Mouse (Mus musculus): ENCODE measurements around the gene Ric8b.

Gene Ric8b

GRCm38 (mm10) chr10:85007861-85008840, 90.7 kb downstream of the Ric8b start:
- no peak for DNase-seq

- no peak for DNase-seq
Observed at GRCm38 (mm10) chr10:85011066-85011465, 93.7 kb downstream of the Ric8b start.

DNA sequence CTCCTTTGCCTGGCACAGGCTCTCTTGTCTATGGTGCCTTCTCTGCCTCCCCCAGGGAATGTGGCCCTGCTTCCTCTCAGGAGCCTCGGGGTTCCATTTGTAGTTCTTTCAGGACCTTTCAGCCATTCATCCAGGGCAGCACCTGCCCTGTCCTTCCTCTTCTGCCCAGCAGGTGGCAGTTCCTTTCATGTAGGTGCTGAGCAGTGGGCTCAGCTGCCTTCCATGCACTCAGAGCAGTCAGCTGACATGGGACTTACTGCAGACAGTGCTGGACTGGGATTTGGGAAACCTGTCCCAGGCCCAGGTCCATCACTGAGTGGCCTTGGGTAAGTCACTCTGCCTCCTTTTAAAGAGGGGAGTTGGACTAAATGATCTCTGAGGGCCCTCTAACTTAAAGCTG, 96.0 kb downstream of the Ric8b start:
- peak; percentile 64 for DNase-seq

- no peak for DNase-seq
Observed at GRCm38 (mm10) chr10:85013924-85014428, 96.6 kb downstream of the Ric8b start.

DNA sequence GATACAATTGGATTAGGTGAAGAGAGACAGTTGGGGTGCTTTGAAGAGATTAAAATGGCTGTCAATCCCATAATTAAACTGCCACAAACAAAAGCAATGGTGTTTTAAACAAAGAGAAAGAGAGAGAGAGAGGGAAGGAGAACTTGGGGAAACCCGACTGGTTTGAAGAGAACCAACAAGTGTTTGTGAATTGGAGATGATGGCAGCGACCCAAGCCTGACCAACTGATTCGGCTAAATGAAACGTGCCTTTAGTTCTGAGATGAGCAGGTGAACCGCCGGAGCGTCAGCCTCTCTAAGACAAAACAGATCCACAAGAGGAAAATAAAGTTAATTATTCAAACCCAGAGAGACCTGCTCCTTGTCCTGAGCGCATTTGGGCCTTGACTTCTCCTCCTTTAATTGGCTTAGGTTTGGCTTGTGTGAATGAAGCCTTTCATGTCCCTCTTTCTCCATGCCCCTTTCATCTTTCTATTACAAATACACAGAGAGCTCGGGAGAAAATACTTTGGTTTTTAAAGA, 97.1 kb downstream of the Ric8b start:
- DNase-seq = no peak

DNA sequence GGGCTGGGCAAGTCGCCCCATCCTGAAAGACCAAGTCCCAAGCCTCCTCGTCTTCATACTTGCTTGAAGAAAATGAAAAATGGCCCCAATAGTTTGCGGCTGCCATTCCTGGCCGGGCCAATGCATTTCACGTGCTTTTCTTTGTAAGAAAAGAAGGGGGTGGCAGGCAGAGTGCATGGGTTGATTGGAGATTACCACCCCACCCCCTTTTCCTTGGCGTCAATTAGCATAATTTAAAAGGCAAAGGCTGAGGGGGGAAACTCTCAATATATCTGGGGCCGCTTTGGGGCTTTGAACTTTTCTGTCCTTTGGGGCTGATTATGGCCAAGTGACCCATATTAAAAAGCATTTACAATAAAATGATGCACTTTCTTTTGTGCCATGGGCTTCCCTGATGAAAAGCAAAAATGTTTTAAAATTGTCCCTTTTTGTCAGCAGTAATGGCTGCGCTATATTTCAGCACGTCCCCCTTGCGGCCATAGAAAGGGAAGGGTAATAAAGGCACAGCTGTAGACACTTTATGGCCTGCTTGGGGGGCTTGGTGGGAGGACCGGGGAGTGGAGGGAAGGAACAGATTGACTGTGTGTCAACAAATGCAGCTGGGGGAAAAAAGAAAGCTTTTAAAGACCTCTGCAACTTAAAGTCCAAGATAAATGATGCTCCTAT, 105.4 kb downstream of the Ric8b start:
- DNase-seq = no peak

DNA sequence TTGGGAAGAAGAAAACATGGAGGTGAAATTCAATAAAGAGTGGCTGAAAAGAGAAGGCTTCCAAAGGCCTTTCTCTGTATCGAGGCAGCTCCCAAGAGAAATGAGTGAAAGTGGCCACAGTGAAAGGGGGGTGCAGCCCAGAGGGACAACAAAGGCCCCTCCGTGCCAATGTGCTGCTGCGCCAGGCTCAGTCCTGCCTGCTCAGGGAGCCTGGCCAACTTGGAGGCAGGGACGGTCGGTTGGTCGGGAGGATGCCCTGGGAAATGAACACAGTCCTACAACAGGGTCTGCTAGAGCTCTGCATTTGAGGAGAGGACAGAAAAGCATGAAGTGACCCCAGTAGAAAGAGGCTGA, 105.9 kb downstream of the Ric8b start:
- DNase-seq = no peak

DNA sequence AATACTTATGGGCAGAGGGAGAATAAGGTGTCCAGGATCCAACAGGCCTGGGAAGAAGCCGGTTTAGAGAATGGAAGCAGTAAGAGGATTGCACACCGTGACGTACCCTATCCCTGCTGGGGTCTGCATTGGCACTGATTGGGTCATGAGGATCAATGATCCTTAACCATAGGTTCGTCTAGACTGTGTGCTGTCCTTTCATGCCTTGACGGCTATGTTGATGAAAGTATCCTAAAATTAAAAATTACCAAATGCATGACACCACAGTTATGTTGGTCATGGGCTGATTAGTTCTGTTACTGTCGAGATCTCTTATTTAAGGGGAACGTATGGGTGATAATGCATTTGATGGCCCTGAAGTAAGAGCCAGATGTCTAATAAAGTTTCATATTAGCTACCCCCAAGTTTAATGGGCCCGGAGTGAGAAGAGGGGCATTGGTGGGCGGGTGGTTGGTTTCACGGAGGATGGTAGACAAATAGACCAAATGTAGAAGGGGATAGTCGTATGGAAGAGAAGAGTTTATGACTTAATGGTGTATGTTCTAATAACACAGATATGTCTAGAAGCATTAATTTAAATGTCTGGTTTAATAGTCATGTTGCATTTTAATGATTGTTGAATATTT, 108.5 kb downstream of the Ric8b start:
- DNase-seq = no peak

DNA sequence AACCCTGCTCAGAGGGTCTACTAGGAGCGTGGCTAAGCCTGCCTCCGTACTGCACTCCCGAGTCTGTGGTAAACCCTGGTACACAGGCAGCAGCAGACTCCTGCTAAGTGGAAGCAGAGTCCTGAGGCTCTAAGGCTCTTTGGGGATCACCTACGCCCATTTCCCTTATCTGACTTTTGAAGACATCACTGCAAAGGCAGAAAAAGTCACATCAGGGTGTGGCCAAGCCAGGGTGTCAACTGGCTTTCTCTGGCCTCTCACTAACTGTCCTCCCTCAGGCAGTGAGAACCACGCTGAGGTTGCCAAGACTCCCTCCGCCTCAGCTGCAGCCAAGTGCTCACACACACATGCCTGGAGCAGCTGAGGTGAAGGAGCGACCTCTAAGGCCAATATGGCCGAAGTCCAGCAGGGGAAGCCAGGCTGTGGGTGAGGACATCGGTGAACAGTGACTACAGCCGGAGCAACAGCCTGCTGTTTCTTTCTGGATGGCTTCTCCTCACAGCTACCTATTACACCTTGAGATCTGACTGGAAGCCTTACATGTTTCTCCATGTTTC, 110.3 kb downstream of the Ric8b start:
- no peak for DNase-seq

DNA sequence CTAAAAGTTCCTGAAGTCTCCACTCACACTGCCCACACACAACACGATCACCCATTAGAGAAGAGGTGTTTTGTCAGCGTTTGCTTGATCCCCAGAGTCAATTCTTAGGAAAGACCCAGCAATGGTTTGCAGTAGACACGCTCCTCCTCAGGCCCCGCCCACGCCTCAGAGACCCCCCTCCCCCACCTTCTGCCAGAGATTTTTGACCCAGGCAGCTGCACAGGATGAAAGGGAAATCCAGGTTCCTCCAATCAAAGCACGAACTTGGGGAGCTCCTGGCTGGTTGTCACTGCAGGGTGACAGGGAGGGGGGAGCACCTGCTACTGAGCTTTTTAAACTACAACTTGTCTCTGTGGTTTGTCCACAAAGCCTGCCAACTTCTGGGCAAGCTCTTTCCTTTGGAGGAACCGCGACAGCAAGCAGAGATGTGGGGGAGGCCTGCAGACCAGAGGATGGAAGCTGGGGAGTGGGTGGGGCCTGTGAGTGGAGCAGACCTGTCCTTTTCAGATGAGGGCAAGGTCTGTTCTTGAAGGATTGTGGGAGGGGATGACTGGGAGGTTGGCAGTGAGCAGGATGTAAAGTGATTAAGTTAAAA, 117.8 kb downstream of the Ric8b start:
- DNase-seq = no peak

DNA sequence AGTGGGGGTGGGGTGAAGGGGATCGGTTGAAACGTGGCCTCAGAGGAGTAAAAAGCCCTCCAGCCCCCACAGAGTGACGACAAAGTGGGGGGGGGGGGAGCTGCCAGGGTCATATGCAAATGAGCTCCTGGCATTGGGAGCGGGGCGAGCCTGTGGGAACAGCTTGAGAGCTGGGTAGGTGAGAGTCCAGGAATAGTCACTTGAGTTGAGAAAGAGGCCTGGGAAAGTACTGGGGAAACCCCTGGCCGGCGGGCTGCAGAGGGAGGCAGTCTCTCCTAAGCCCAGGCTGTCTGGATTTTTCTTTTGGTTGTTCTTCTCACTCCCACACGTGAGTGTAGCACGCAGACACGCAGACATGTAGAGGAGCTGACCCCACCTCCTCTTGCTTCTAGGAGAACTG, 120.7 kb downstream of the Ric8b start:
- no peak for DNase-seq

- DNase-seq = no peak
Observed at GRCm38 (mm10) chr10:85038852-85039251, 121.4 kb downstream of the Ric8b start.

- DNase-seq = no peak
Observed at GRCm38 (mm10) chr10:85044191-85044711, 126.8 kb downstream of the Ric8b start.

GRCm38 (mm10) chr10:85044732-85045720, 127.6 kb downstream of the Ric8b start:
- DNase-seq = peak; percentile 75

GRCm38 (mm10) chr10:85046585-85046984, 129.2 kb downstream of the Ric8b start:
- DNase-seq = peak; percentile 47

DNA sequence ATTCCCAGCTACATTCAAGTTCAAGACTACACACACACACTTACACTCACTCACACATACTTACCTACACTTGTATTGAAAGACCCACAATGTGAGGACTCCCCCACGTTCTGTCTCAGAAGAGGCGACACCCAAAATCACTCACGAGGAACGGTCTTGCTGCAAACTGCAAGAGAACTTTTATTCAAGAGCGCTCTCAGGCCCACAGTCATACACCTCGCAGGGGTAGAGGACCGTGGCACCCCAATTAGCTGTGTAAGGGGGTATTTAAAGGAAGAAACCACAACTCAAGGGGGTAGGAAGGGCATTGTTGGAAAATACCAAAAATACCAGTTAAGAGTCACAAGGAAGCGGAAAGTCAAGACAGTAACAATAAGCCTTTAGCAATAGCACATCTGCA, 130.6 kb downstream of the Ric8b start:
- no peak for DNase-seq

DNA sequence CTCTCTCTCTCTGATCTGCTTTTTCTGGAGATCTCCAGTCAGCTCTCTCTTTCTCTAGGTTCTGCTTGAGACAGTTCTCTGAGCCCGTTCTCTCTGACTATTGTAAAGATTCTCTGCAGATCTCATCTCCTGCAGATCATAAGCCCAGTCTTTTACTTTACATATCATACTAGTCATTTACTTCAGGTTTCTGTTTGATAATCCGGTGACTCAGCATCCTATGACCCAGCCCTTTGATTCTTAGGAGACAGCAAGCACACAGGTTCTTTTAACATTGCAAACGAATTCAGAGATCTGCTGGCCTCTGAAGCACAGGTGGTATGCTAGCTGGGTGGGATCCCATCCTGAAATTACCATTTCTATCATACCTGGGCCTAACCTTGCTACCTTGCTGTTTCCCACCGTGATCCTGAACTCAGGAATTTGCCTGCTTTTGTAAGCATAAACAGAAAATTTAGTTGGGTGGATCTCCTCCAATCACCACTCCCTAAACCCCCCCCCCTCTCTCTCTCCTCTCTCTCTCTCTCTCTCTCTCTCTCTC, 133.3 kb downstream of the Ric8b start:
- DNase-seq = no peak

DNA sequence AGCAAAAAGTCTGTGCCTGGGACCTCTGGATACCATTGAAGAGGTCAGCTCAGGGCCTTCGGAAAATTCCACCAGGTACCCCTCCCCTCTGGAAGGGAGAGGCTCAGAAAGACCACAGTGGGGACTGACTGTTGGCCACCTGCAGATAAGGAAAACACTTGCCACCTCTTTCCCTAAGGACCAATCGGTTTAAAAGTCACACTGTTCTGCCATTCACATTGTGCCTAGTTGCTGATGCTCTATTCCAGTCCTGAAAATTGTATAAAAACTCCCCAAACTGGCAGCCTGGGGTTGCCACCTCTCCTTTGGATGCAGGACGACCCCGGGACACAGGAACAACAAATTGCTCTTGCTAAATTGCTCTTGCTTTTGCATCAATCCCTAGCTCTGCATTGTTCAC, 135.0 kb downstream of the Ric8b start:
- DNase-seq = no peak

DNA sequence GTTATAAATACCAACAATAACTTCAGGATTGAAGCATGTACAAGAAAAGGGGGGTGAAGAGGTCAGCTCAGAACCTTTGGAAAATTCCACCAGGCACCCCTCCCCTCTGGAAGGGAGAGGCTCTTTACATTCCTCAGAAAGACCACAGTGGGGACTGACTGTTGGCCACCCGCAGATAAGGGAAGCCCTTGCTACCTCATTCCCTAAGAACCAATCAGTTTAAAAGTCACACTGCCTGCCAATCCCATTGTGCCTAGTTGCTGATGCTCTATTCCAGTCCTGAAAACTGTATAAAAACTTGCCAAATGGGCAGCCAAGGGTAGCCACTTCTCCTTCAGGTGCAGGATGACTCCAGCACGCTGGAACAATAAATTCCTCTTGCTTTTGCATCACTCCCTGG, 137.5 kb downstream of the Ric8b start:
- no peak for DNase-seq

Data from kidney, postnatal 10 days (tissue).